Mouse (Mus musculus) ES-Bruce4 (cell line): ENCODE measurements around the gene Cgnl1. TPM values are rescaled to one million over a fixed set of nuclear protein-coding genes. Genes with fewer than 3 reads are reported as not detected.

Source experiments
- H3K27ac ChIP-seq: 2 replicates; pipeline ENCODE4 v1.5.1; 2012; ENCODE audit warnings: low read length, inconsistent platforms; ENCODE audit not compliant: insufficient read depth
- H3K27me3 ChIP-seq: 2 replicates; pipeline ENCODE4 v1.6.1; 2012; ENCODE audit warnings: mild to moderate bottlenecking, low read length, inconsistent platforms; ENCODE audit not compliant: control insufficient read depth, poor library complexity, insufficient read depth, severe bottlenecking
- H3K36me3 ChIP-seq: 2 replicates; pipeline ENCODE4 v1.6.1; 2012; ENCODE audit warnings: inconsistent platforms, mild to moderate bottlenecking, low read length, moderate library complexity; ENCODE audit not compliant: control insufficient read depth, poor library complexity, insufficient read depth, severe bottlenecking
- H3K4me1 ChIP-seq: one replicate; pipeline ENCODE4 v1.8.1; 2011; ENCODE audit warnings: low read length; ENCODE audit not compliant: control insufficient read depth, insufficient read depth
- H3K4me3 ChIP-seq: 2 replicates; pipeline ENCODE4 v1.5.1; 2011; ENCODE audit warnings: low read depth, mild to moderate bottlenecking, low read length
- H3K9ac ChIP-seq: 2 replicates; pipeline ENCODE4 v1.6.1; 2012; ENCODE audit warnings: low read depth, mild to moderate bottlenecking, inconsistent platforms; ENCODE audit not compliant: poor library complexity, severe bottlenecking
- H3K9me3 ChIP-seq: replicated peaks from 2 replicates; pipeline ENCODE4 v1.6.1; 2012; ENCODE audit warnings: mild to moderate bottlenecking, low read length, inconsistent platforms; ENCODE audit not compliant: control insufficient read depth, poor library complexity, insufficient read depth, severe bottlenecking
- CTCF ChIP-seq: IDR thresholded peaks from one replicate; pipeline ENCODE4 v1.8.1; 2011; ENCODE audit warnings: low read depth, low read length
- EP300 ChIP-seq: IDR thresholded peaks from 2 replicates; pipeline ENCODE4 v1.6.1; 2011; ENCODE audit warnings: low read depth, low read length; ENCODE audit not compliant: insufficient read depth
- POLR2A ChIP-seq: IDR thresholded peaks from one replicate; pipeline ENCODE4 v1.8.1; 2011; ENCODE audit warnings: low read length; ENCODE audit not compliant: insufficient read depth
- polyA plus RNA-seq: library from polyadenylated mRNA; stranded (reverse); fragments of >200 nt; gene quantifications from 2 replicates; pipeline ENCODE4 v1.2.4, GENCODE M21; 2011; ENCODE audit warnings: low read depth; ENCODE audit not compliant: missing spikeins, insufficient read depth, insufficient read length

Gene Cgnl1
- polyA plus RNA-seq, 1 experiment, result 11.3 TPM

DNA sequence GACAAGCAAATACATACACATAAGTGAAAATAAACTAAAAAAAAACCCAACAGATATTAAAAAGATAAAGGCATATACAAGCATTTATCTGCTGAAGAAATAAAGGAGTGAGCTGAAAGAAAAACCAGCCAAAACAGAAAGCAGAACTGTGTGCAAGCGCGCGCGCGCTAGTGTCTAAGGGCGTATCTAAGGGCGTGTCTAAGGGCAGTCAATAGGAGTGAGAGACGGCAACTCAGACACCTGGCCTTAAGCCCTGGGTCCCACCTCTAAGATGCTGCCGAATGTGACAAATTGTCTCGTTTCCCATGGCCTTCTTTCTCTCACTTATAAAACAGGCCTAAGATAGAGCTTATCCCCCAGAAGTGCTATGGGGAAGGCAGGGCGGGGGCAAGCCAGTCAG lies 6.9 kb downstream of the Cgnl1 start:
- no peak overlapping the region for H3K4me3 ChIP-seq
- H3K4me1 ChIP-seq, result peaks cover 24% of the 10 kb centered on the region
- H3K9me3 ChIP-seq, result peaks cover 3% of the 10 kb centered on the region
- peak; percentile 56; the same call in 1 of the 2 replicates for TF ChIP-seq EP300
- TF ChIP-seq CTCF, result no peak
- H3K27me3 ChIP-seq, result no peaks in the 10 kb centered on the region
- H3K9ac ChIP-seq, result no peak overlapping the region
- no peaks in the 10 kb centered on the region for H3K36me3 ChIP-seq
- no peak overlapping the region for H3K27ac ChIP-seq

DNA sequence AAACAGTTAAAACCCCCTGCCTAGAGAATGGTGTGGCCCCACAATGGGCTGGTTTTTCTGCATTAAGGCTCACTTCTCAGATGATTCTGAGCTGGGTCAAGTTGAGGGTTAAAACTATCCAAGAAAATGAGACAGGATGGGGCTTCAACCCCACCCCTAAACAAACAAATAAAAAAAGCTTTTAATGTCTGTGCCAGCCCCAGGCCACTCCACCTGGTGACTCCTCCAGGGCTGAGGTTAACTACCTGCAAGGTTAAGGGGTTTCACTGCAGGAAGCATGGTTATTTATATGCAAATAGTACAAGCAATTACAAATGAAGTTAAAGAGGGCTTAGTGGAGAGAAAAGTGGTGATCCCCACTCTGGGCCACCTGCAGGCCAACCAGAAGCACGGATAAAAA lies 8.1 kb downstream of the Cgnl1 start:
- no peaks in the 10 kb centered on the region for H3K36me3 ChIP-seq
- peak overlapping the region; percentile 57; the same call in 1 of the 2 replicates for H3K27ac ChIP-seq
- peaks cover 21% of the 10 kb centered on the region for H3K4me1 ChIP-seq
- peaks cover 3% of the 10 kb centered on the region for H3K9me3 ChIP-seq
- TF ChIP-seq EP300 (peak; percentile 93), CTCF (no peak)
- H3K9ac ChIP-seq, result no peak overlapping the region
- H3K4me3 ChIP-seq, result no peak overlapping the region
- H3K27me3 ChIP-seq, result no peaks in the 10 kb centered on the region

DNA sequence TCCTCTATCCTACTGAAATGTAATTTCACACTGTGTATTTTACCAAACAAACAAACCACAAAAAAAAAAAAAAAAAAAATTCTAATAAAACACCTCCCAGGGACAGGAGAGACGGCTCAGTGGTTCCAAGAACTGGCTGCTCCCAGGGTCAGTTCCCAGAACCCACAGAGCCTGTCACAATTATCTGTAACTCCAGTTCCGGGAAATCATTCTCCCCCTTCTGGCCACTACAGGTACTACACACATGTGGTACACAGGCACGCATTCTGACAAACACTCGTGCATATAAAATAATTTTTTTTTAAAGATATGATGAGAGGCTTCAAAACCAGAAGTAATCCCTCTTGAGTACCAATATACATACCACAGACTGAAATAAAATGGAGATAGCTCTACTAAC lies 9.7 kb downstream of the Cgnl1 start:
- peaks cover 3% of the 10 kb centered on the region for H3K9me3 ChIP-seq
- peaks cover 18% of the 10 kb centered on the region for H3K4me1 ChIP-seq
- no peaks in the 10 kb centered on the region for H3K27me3 ChIP-seq

DNA sequence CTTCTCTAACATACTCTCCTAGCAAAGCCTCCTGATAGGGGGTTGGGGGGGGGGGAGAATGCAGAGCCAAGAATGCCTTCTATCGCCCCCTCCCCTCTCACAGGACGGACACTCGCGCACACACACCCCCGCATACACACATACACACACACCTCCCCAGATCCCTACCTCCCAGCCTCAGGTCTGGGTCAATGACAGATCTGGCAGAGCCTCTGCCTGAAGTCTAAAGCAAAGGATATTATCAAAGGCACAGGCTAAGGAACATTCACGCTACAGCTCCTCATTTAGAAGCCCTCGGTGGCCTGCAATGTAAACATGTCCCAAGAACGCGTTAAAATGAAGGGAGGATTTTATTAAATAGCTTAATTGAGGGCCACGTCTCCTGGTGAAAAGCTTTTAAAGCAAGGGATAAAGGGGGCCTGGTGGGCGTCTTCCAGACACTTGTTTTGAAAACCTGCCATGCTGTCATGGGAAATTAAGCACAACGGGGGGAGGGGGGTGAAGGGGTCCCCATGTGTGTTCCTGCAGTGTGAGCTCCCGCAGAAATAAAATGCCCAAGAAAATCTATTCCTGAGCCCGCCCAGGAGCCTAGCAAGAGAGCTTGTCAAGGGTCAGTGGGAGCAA lies 10.8 kb downstream of the Cgnl1 start:
- H3K27ac ChIP-seq, result no peak overlapping the region
- H3K4me3 ChIP-seq, result no peak overlapping the region
- TF ChIP-seq EP300, result no peak
- TF ChIP-seq CTCF, result no peak
- no peak for TF ChIP-seq POLR2A
- no peaks in the 10 kb centered on the region for H3K27me3 ChIP-seq
- H3K9me3 ChIP-seq, result peaks cover 3% of the 10 kb centered on the region
- peaks cover 15% of the 10 kb centered on the region for H3K4me1 ChIP-seq
- H3K9ac ChIP-seq, result no peak overlapping the region
- H3K36me3 ChIP-seq, result no peaks in the 10 kb centered on the region

More for the DNA sequence above, 9.7 kb downstream of the Cgnl1 start:
- Histone ChIP-seq H3K4me3 (no peak overlapping the region), H3K36me3 (no peaks in the 10 kb centered on the region), H3K9ac (no peak overlapping the region), H3K27ac (no peak overlapping the region)
- TF ChIP-seq CTCF (no peak), POLR2A (no peak), EP300 (no peak)

GRCm38 (mm10) chr9:71759893-71760292 lies 11.5 kb downstream of the Cgnl1 start:
- Histone ChIP-seq H3K9ac (no peak overlapping the region), H3K27ac (no peak overlapping the region), H3K9me3 (peaks cover 3% of the 10 kb centered on the region), H3K27me3 (no peaks in the 10 kb centered on the region), H3K36me3 (no peaks in the 10 kb centered on the region), H3K4me3 (no peak overlapping the region), H3K4me1 (peaks cover 10% of the 10 kb centered on the region)
- TF ChIP-seq EP300 (no peak), POLR2A (no peak), CTCF (no peak)

DNA sequence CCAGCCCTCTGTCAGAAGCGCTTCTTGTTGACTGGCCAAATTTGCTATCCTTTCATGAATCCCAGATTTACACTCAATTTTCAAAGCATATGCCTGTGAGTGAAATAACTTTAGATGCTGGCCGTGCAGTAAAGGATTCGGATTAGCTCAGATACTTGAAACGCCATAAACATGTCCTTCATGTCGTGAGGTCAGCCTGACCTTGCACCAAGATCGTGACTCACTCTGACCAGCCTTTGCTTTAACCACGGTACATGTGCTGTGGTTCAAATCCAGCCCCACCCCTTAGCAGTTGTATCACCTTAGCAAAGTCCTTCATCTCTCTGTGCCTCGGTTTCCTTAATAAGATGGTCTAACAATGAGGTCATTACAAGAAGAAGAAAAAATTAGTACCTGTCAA lies 14.0 kb downstream of the Cgnl1 start:
- TF ChIP-seq CTCF (no peak), POLR2A (no peak), EP300 (no peak)
- Histone ChIP-seq H3K4me3 (no peak overlapping the region), H3K9me3 (peaks cover 3% of the 10 kb centered on the region), H3K4me1 (peaks cover 7% of the 10 kb centered on the region), H3K9ac (no peak overlapping the region), H3K27me3 (no peaks in the 10 kb centered on the region), H3K27ac (no peak overlapping the region), H3K36me3 (no peaks in the 10 kb centered on the region)
